ENCODE assay signal across 27 mouse cellular contexts in genomic region chr15:5506848-5507544, GRCm38 (mm10).
A peak's percentile ranks its signal among the peaks of the same experiment; 100 is the strongest.
DNase-seq lines count a peak whose midpoint lies in the region; ATAC-seq and TF ChIP-seq lines count a peak whose summit lies in the region.
"Had no signal": no experiment of that assay in that cellular context is flagged by ENCODE, and none has a peak within 500 bp of the region (broad histone marks: within the 10 kb centered on the region; RNA-seq: fewer than 3 reads in every experiment).

No protein-coding gene starts in this region.

- no peak overlapping the region for H3K4me2 ChIP-seq in kidney, embryonic 14.5 days (replicated peaks; ENCODE audit: low read depth, low read length)
- no peak overlapping the region for H3K4me2 ChIP-seq in intestine, embryonic 15.5 days (replicated peaks)
- no peak overlapping the region; the same call in 1 of the 2 replicates for H3K4me2 ChIP-seq in intestine, postnatal 0 days (replicated peaks; ENCODE audit: low read depth)
- H3K4me2 ChIP-seq in hindbrain, embryonic 14.5 days (replicated peaks), result no peak overlapping the region
- H3K4me2 ChIP-seq: embryonic facial prominence, embryonic 13.5 days; embryonic facial prominence, embryonic 15.5 days; forebrain, embryonic 12.5 days had no signal

- TF ChIP-seq CTCF in intestine, postnatal 0 days (IDR thresholded peaks at IDR 0.05; ENCODE audit: low read depth), result no peak

- no peaks in the 10 kb centered on the region for H3K27me3 ChIP-seq in kidney, embryonic 14.5 days (ENCODE audit: control insufficient read depth, insufficient read depth, low read length)
- H3K27me3 ChIP-seq in intestine, embryonic 15.5 days (replicated peaks), result no peaks in the 10 kb centered on the region
- no peaks in the 10 kb centered on the region for H3K27me3 ChIP-seq in intestine, postnatal 0 days (replicated peaks; ENCODE audit: control insufficient read depth, insufficient read depth, low read length)
- H3K27me3 ChIP-seq in hindbrain, embryonic 14.5 days (ENCODE audit: control insufficient read depth, insufficient read depth, low read length), result no peaks in the 10 kb centered on the region
- H3K27me3 ChIP-seq: CH12.LX; embryonic facial prominence, embryonic 13.5 days; embryonic facial prominence, embryonic 15.5 days; forebrain, embryonic 12.5 days; Patski had no signal

- no peaks in the 10 kb centered on the region for H3K4me1 ChIP-seq in kidney, embryonic 14.5 days (ENCODE audit: control insufficient read depth, insufficient read depth, low read length)
- no peaks in the 10 kb centered on the region for H3K4me1 ChIP-seq in intestine, embryonic 15.5 days (replicated peaks)
- H3K4me1 ChIP-seq in intestine, postnatal 0 days (replicated peaks; ENCODE audit: control insufficient read depth, insufficient read depth, low read length), result 0 out of 2 replicates have a peak, but pooled peaks cover 8% of the 10 kb centered on the region
- no peaks in the 10 kb centered on the region for H3K4me1 ChIP-seq in hindbrain, embryonic 14.5 days (replicated peaks; ENCODE audit: control insufficient read depth, insufficient read depth, low read length)
- H3K4me1 ChIP-seq: embryonic facial prominence, embryonic 13.5 days; embryonic facial prominence, embryonic 15.5 days; forebrain, embryonic 10.5 days; forebrain, embryonic 12.5 days had no signal

- no peak overlapping the region for H3K27ac ChIP-seq in kidney, embryonic 14.5 days (ENCODE audit: low read depth, low read length)
- no peak overlapping the region for H3K27ac ChIP-seq in intestine, embryonic 15.5 days
- peak overlapping the region; percentile 36; the same call in 1 of the 2 replicates for H3K27ac ChIP-seq in intestine, postnatal 0 days (ENCODE audit: low read depth, low read length)
- H3K27ac ChIP-seq in hindbrain, embryonic 14.5 days, result no peak overlapping the region
- H3K27ac ChIP-seq: embryonic facial prominence, embryonic 13.5 days; embryonic facial prominence, embryonic 15.5 days; forebrain, embryonic 10.5 days; forebrain, embryonic 12.5 days had no signal

- no peak overlapping the region for H3K4me3 ChIP-seq in kidney, embryonic 14.5 days (ENCODE audit: low read length)
- H3K4me3 ChIP-seq in intestine, embryonic 15.5 days (replicated peaks), result no peak overlapping the region
- H3K4me3 ChIP-seq in intestine, postnatal 0 days (ENCODE audit: low read depth, low read length), result no peak overlapping the region
- no peak overlapping the region for H3K4me3 ChIP-seq in hindbrain, embryonic 14.5 days (replicated peaks; ENCODE audit: low read length)
- H3K4me3 ChIP-seq: embryonic facial prominence, embryonic 13.5 days; embryonic facial prominence, embryonic 15.5 days; erythroblast, embryonic 14.5 days; forebrain, embryonic 10.5 days; forebrain, embryonic 12.5 days had no signal

- H3K9ac ChIP-seq in kidney, embryonic 14.5 days (ENCODE audit: low read depth, low read length), result no peak overlapping the region
- no peak overlapping the region for H3K9ac ChIP-seq in intestine, embryonic 15.5 days
- no peak overlapping the region for H3K9ac ChIP-seq in intestine, postnatal 0 days (ENCODE audit: low read depth, low read length)
- no peak overlapping the region for H3K9ac ChIP-seq in hindbrain, embryonic 14.5 days
- H3K9ac ChIP-seq: embryonic facial prominence, embryonic 13.5 days; embryonic facial prominence, embryonic 15.5 days; forebrain, embryonic 12.5 days had no signal

- 62% methylated on average over 5 of the region's 5 CpGs for WGBS in kidney, embryonic 14.5 days
- WGBS in intestine, embryonic 15.5 days, result 57% methylated on average over 5 of the region's 5 CpGs
- WGBS in intestine, postnatal 0 days, result 45% methylated on average over 5 of the region's 5 CpGs
- 91% methylated on average over 5 of the region's 5 CpGs for WGBS in hindbrain, embryonic 14.5 days

- H3K36me3 ChIP-seq in kidney, embryonic 14.5 days (ENCODE audit: control insufficient read depth, insufficient read depth, low read length), result no peaks in the 10 kb centered on the region
- no peaks in the 10 kb centered on the region for H3K36me3 ChIP-seq in intestine, embryonic 15.5 days
- no peaks in the 10 kb centered on the region for H3K36me3 ChIP-seq in intestine, postnatal 0 days (ENCODE audit: control insufficient read depth, insufficient read depth)
- H3K36me3 ChIP-seq in hindbrain, embryonic 14.5 days (replicated peaks; ENCODE audit: control insufficient read depth, insufficient read depth), result no peaks in the 10 kb centered on the region
- H3K36me3 ChIP-seq: embryonic facial prominence, embryonic 13.5 days; embryonic facial prominence, embryonic 15.5 days; forebrain, embryonic 10.5 days; forebrain, embryonic 12.5 days; G1E had no signal

- ATAC-seq in kidney, embryonic 14.5 days (ENCODE audit: low FRiP score, low TSS enrichment), result peak; percentile 39; the same call in 1 of the 2 replicates
- ATAC-seq in intestine, embryonic 15.5 days, result peak; percentile 86
- peak; percentile 83 for ATAC-seq in intestine, postnatal 0 days
- no peak for ATAC-seq in hindbrain, embryonic 14.5 days (ENCODE audit: low FRiP score)
- ATAC-seq: CD4-positive, CD25-positive, alpha-beta regulatory T cell, adult 4 months; forebrain, embryonic 14.5 days; forebrain, embryonic 16.5 days; Patski had no signal

- DNase-seq in kidney, adult 11 months, result no peak
- no peak for DNase-seq in hindbrain, embryonic 14.5 days (ENCODE audit: low spot score)
- DNase-seq in lung, postnatal 4 days, result no peak
- DNase-seq: adrenal gland, adult 8-10 months; adrenal gland, postnatal 14 days; adrenal gland, postnatal 36 days; B cell, adult 2 months; cerebellum, adult 18-20 months; cerebellum, adult 8-10 months; cerebellum, adult 9-11 months; cerebellum, postnatal 14 days; cerebellum, postnatal 36 days; embryo, embryonic 11 days had no signal

- H3K9me3 ChIP-seq in kidney, embryonic 14.5 days (ENCODE audit: control insufficient read depth, low read length), result no peaks in the 10 kb centered on the region
- no peaks in the 10 kb centered on the region for H3K9me3 ChIP-seq in intestine, embryonic 15.5 days
- no peaks in the 10 kb centered on the region for H3K9me3 ChIP-seq in intestine, postnatal 0 days (ENCODE audit: control insufficient read depth)
- H3K9me3 ChIP-seq in hindbrain, embryonic 14.5 days (ENCODE audit: control insufficient read depth, low read length), result no peaks in the 10 kb centered on the region
- H3K9me3 ChIP-seq: embryonic facial prominence, embryonic 13.5 days; embryonic facial prominence, embryonic 15.5 days; forebrain, embryonic 10.5 days; forebrain, embryonic 12.5 days; G1E had no signal
